In the genomic region with DNA sequence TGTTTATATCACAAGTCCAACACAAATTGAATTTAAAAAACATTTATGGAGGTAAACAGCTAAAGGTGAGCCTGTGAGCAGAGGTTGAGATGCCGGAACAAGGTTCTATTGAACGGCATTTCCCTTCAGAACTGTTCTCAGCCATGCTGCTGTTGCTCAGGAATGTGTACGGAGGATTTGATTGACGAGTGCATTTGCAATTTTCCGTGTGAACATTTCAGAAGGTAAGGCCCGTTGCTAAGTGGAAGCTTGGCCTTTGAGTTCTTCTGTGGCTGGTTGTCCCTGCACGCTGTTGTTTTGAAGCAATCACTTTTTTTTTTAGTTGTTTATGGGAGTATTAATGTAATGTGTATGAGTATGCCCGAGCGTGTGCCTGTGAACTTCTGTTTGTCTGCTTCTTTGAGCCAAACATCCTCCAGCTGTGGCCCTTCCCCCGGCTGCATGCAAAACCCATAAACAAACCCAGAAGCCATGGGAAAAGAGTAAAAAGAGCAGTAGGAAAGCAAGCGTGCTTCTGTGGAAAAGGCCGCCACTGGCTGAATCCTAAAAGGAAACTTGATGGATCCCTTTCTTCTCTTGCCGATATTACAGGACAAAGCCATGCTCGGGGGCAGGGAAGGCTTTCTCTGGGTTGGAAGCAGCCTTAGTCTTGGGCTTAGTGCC, we compare ENCODE assay signal across 8 mouse cellular contexts.
DNase-seq lines count a peak whose midpoint lies in the region; ATAC-seq lines count a peak whose summit lies in the region.

No protein-coding gene starts in this region.

- H3K27me3 ChIP-seq in kidney, embryonic 15.5 days: no peaks in the 10 kb centered on the region
- H3K27me3 ChIP-seq in neural tube, embryonic 11.5 days (ENCODE audit: control insufficient read depth, insufficient read depth, low read length): no peaks in the 10 kb centered on the region

- H3K4me3 ChIP-seq in kidney, embryonic 15.5 days (replicated peaks): no peak overlapping the region
- no peak overlapping the region for H3K4me3 ChIP-seq in neural tube, embryonic 11.5 days (ENCODE audit: low read depth, low read length)

- 25% methylated on average over 14 of the region's 14 CpGs for WGBS in kidney, embryonic 15.5 days
- WGBS in neural tube, embryonic 11.5 days: 17% methylated on average over 14 of the region's 14 CpGs

- peaks cover 50% of the 10 kb centered on the region for H3K4me1 ChIP-seq in kidney, embryonic 15.5 days
- peaks cover 49% of the 10 kb centered on the region for H3K4me1 ChIP-seq in neural tube, embryonic 11.5 days (ENCODE audit: control insufficient read depth, insufficient read depth, low read length)

- H3K4me2 ChIP-seq in kidney, embryonic 15.5 days: peak overlapping the region; percentile 39
- H3K4me2 ChIP-seq in neural tube, embryonic 11.5 days (ENCODE audit: low read depth): no peak overlapping the region; the same call in 1 of the 2 replicates

- no peaks in the 10 kb centered on the region for H3K36me3 ChIP-seq in kidney, embryonic 15.5 days
- H3K36me3 ChIP-seq in neural tube, embryonic 11.5 days (ENCODE audit: control insufficient read depth, insufficient read depth, low read length): no peaks in the 10 kb centered on the region

- peak overlapping the region; percentile 78 for H3K27ac ChIP-seq in kidney, embryonic 15.5 days
- peak overlapping the region; percentile 69 for H3K27ac ChIP-seq in neural tube, embryonic 11.5 days (ENCODE audit: low read depth, low read length)

- no peak for ATAC-seq in kidney, embryonic 15.5 days (replicated peaks; ENCODE audit: low FRiP score)
- no peak for ATAC-seq in neural tube, embryonic 11.5 days (ENCODE audit: insufficient read depth, low FRiP score, low TSS enrichment)

- H3K9me3 ChIP-seq in kidney, embryonic 15.5 days (replicated peaks): no peaks in the 10 kb centered on the region
- H3K9me3 ChIP-seq in neural tube, embryonic 11.5 days (ENCODE audit: control insufficient read depth, low read length): no peaks in the 10 kb centered on the region

- 0 out of 2 replicates have a peak overlapping the region, but pooled peaks have one; percentile 17 for H3K9ac ChIP-seq in kidney, embryonic 15.5 days
- peak overlapping the region; percentile 29; the same call in 1 of the 2 replicates for H3K9ac ChIP-seq in neural tube, embryonic 11.5 days (ENCODE audit: low read length)

- DNase-seq in kidney, adult 11 months: no peak
- DNase-seq in heart, adult 8-10 months (ENCODE audit: low spot score): peak; percentile 40
- peak; percentile 22 to 56 for DNase-seq in kidney, postnatal 25 days
- peak; percentile 51 for DNase-seq in neural tube, embryonic 11.5 days (ENCODE audit: low spot score)
- no peak for DNase-seq in right cerebral cortex, postnatal 25 days
- DNase-seq in gastrocnemius, postnatal 36 days: no peak
- no peak for DNase-seq in urinary bladder, postnatal 4 days (ENCODE audit: low spot score in 2 of 2)

- intact Hi-C loops in gastrocnemius, postnatal 36 days (cut with DNase I): no loop called here

Comparison
In these comparisons a context has a peak if more than half of its experiments do, and no peak if none do; other contexts are left out.
1. DNase-seq: peak in heart, adult 8-10 months (single experiment), kidney, postnatal 25 days (2 of 2) and neural tube, embryonic 11.5 days (single experiment); none in kidney, adult 11 months (single experiment), right cerebral cortex, postnatal 25 days (single experiment), gastrocnemius, postnatal 36 days (0 of 2) and urinary bladder, postnatal 4 days (0 of 2).